Mouse (Mus musculus) lung, postnatal 14 days (tissue): ENCODE data around the gene Ehhadh.
"Not testable (repeated sequence)": the region's sequence is repeated elsewhere in the genome, so short reads cannot be mapped to it uniquely, and the experiment has no call there.

Source experiments
- DNase-seq: peaks from one replicate; pipeline ENCODE4 v3.0.0; 2021

Gene Ehhadh

GRCm38 (mm10) chr16:21793875-21794696, 6.5 kb upstream of the Ehhadh start, which contains the start of gene Map3k13:
Gene Map3k13 (plus strand): TSS chr16:21794346.
- peak; percentile 97 for DNase-seq

- DNase-seq, result not testable (repeated sequence)
These were observed 5.6 kb upstream of the Ehhadh start for GRCm38 (mm10) chr16:21793080-21793810.

GRCm38 (mm10) chr16:21791779-21792178, 4.2 kb upstream of the Ehhadh start:
- DNase-seq, result no peak

- no peak for DNase-seq
These were observed 2.9 kb upstream of the Ehhadh start for GRCm38 (mm10) chr16:21790469-21790868.

GRCm38 (mm10) chr16:21789180-21789579, 1.6 kb upstream of the Ehhadh start:
- no peak for DNase-seq

GRCm38 (mm10) chr16:21788581-21788980, 974 bp upstream of the Ehhadh start:
- no peak for DNase-seq

- no peak for DNase-seq
These were observed 1.3 kb downstream of the Ehhadh start for GRCm38 (mm10) chr16:21786317-21786716.

GRCm38 (mm10) chr16:21785000-21785399, 2.6 kb downstream of the Ehhadh start:
- no peak for DNase-seq

- no peak for DNase-seq
These were observed 4.8 kb downstream of the Ehhadh start for GRCm38 (mm10) chr16:21782807-21783206.

- no peak for DNase-seq
These were observed 5.7 kb downstream of the Ehhadh start for GRCm38 (mm10) chr16:21781895-21782294.

GRCm38 (mm10) chr16:21781277-21781676, 6.3 kb downstream of the Ehhadh start:
- no peak for DNase-seq

GRCm38 (mm10) chr16:21779149-21779548, 8.5 kb downstream of the Ehhadh start:
- DNase-seq, result no peak

- peak; percentile 26 for DNase-seq
These were observed 9.2 kb downstream of the Ehhadh start for GRCm38 (mm10) chr16:21778293-21778866.

- DNase-seq, result no peak
These were observed 12.9 kb downstream of the Ehhadh start for GRCm38 (mm10) chr16:21774725-21775124.

- DNase-seq, result peak; percentile 27
These were observed 17.9 kb downstream of the Ehhadh start for GRCm38 (mm10) chr16:21769667-21770066.

GRCm38 (mm10) chr16:21768255-21768654, 19.4 kb downstream of the Ehhadh start:
- DNase-seq, result no peak

- DNase-seq, result no peak
These were observed 29.2 kb downstream of the Ehhadh start for GRCm38 (mm10) chr16:21758447-21758846.

- no peak for DNase-seq
These were observed 44.2 kb downstream of the Ehhadh start for GRCm38 (mm10) chr16:21743401-21743800.

GRCm38 (mm10) chr16:21742898-21743297, 44.7 kb downstream of the Ehhadh start:
- DNase-seq, result no peak

- DNase-seq, result no peak
These were observed 45.3 kb downstream of the Ehhadh start for GRCm38 (mm10) chr16:21742191-21742870.

GRCm38 (mm10) chr16:21741542-21741941, 46.1 kb downstream of the Ehhadh start:
- DNase-seq, result no peak

GRCm38 (mm10) chr16:21735638-21736037, 52.0 kb downstream of the Ehhadh start:
- no peak for DNase-seq

- peak; percentile 90 for DNase-seq
These were observed 59.7 kb downstream of the Ehhadh start for GRCm38 (mm10) chr16:21727897-21728364.
